Mouse (Mus musculus) c-Kit-positive CD71-positive TER-119-positive erythroid progenitor cells, embryonic 14.5 days (primary cell): Measurements from ENCODE around the gene 1600014C10Rik.
A peak's percentile ranks its signal among the peaks of the same experiment; 100 is the strongest.

ENCODE experiments used
- DNase-seq: peaks from one replicate; pipeline ENCODE4 v3.0.0-alpha.2; 2013; ENCODE audit warnings: low spot score

Gene 1600014C10Rik

DNA sequence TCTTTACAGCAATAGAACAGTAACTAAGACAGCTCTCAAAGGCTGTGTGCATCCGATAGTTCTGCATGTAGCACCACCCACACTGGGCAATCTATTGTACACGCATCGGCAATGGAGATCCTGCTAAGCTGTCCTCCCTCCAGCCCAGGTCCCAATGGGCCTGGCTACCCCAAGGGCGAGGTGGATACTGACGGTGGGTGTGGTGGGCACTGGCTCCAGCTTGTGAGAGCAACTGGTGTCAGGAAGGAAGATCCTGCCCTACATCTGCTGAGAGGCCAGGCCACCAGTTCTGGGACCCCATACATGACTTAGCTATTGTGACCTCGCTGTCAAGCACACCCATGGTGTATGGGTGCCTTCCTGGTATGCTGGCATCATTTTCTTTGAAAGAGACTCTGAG lies 32.7 kb downstream of the 1600014C10Rik start:
- no peak for DNase-seq

DNA sequence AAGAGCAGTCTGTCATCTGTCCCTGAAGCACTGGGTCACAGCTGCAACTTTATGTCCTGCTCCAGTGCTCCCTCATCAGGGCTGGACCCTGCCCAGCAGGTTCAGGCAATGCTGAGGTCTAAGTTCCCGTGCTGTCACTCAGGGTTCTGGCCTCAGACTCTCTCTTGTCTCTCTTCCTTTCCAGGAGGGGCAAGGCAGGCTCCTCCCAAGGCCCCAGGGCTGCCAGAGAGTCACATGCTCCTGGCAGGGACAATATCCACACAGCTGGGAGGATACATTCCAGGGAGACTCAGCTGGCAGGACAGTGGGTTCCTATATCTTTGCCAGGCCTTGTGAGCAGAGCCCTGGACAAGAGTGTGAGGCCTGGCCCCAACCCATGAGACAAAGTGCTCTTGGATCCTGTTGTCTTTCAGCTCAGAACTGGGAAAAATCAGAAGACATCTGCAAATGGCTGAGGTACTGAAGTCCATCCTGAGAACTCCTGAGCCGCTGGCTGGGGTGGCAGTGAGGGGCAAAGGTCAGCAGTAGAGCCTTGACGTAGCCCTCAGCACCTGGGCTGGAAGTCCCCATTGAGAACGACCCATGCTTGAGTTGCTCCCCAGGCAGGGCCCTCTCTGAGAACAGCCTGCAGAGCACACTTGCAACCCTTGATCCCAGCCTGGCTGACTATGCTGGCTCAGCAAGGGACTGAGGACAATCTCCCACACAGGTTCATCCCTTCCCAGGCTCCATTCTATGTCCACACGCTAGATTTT lies 34.6 kb downstream of the 1600014C10Rik start:
- DNase-seq, result no peak

DNA sequence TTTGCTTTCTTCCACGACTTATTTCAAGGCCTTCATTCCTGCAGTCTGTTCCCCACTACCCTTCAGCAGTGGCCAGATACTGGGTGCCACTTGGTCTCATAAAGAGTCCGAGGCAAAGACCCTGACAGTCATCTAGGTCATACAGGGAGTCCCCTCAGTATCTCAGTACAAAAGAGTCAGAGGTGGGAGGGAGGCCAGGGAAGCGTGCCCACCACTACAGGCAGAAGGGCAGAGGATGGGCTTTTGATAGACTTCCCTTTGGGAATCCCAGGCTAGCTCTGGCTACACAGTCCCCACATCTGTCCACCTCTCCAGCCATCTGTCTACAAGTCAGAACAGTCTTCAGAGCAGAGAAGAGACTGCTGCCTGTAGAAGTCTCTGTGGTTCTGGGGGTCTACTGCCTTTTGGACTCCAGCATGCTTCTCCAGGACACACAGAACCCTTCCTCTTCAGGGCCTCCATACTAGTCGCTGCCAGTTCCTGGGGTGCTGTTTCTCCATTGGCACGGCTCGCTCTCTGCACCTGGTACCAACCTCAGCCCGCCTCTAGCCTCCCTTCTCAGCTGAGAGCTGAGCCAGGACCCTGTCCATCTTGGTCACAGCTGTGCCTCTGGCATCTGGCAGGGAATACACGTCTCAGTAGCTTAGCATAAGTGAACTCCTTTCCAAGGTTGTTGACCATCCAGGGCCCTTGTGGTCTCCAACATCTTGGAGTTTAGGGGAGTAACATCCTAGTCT lies 35.8 kb downstream of the 1600014C10Rik start:
- DNase-seq, result no peak

DNA sequence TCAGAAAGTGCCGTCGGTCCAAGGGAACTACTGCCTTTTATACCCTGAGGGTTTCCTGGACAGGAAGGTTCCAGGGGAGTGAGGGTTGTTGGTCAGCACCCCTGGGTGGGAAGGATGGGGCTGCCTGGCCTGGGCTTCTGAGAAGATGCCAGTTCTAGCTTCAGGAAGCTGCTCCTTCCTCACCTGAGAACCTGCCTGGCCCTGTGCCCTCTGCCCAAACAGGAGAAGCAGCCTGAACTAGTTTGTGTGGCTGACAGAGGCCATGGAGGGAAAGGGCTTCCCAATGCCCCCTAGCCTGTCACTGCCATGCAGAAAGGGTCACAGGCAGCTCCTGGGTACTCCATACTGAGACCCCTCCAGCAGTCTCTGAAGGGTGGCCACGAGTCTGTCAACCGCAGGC lies 36.5 kb downstream of the 1600014C10Rik start:
- no peak for DNase-seq

DNA sequence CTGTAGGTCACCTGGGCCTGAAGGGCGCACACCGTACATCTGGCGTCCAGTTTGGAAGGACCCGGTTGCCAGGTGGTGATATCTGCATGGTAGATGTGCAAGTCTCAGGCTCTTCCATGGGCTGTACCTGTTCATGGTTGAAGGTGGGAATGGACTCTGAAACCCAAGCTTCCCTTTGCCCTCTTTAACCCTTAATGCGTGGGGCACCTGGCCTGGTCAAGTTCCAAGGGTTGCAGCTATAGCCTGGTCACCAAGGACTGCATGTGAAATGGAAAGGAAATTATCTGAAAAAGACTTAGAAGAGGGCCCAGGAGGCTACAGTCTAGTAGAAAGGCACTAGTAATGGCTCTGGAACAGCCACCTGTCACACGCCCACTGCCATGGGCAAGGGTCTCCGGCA lies 37.8 kb downstream of the 1600014C10Rik start:
- DNase-seq, result no peak

DNA sequence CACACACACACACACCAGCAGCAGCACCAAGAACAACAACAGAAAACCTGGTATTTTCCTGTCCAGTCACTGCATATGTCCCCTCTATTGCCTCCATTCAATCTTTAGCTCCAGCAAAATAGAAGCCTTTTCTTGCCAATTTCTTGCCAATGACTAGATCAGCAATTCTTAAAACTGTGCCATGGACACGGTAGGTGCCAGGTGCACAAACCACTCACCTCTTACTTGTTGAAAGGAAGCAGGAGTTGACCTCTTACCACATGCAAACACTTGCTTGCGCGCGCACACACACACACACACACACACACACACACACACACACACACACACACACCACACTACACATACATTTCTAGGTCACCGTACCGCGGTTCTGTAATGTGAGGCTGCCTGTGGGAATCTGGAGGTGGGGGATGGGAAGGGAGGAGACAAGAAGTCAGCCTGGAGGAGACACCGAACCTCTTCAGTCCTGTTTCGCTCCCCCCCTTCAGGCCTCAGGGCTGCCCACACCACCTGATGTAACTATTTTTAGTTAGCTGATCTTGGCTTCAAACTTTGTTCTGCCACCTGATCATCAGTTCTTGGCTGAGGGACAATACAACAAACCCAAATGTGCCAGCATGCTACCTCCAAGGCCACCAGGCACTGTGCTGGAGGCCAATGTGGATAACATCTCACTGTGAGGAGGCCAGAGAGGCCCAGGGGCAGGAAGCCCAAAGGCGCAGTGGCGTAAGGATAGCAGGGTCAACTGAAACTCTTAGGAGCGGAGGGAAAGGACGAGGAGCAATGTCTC lies 41.8 kb downstream of the 1600014C10Rik start:
- no peak for DNase-seq

DNA sequence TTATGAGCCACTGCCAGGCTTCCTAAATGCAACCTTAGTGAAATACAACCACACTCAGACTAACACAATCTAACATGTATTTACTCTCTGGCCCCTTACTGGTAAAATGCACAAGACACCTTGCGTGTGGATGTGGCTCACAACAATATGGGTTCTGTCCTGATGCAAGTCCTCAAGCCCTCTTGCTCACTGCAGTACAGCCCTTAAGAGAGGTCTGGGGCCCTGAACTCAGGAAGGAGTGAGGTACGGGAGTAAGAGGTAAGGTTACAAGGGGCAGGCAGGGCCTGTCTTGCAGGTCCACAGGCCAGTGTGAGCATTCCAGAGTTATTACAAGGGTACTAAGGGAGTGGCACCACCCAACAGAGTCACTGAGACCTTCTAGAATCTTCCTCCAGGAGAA lies 43.2 kb downstream of the 1600014C10Rik start:
- no peak for DNase-seq

DNA sequence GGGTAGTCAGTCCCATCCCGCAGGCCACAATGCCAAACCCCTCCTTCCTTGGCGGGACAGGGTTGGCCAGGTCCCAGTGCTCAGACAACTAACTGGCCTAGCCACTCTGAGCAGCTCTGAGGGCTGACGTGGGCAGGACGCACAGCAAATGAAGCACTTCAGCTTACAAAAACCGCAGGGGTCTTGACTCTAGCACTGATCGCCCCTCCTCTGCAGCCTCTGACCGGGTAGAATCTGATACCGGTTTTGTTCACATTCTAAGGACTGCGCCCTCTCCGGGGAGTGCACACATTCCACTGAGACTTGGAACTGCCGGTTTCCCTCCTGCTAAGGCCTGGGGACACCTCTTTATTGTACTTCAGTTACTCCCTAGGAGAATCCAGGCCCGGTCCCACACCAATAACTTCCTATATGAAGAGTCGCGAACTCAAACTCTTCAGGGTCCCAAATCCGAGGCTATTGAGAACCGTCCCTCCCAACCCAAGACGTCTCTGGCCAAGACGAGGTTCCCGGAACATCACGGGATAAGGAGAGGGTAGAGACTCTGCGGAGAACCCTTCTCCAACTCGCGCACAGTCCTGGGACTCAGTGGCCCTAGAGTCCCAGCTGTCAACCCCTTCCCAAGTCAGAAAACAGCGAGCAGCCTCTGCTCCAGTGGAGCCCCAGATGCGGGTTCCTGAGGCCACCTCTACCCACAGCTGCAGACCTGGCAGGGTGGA lies 44.3 kb downstream of the 1600014C10Rik start:
- DNase-seq, result no peak

DNA sequence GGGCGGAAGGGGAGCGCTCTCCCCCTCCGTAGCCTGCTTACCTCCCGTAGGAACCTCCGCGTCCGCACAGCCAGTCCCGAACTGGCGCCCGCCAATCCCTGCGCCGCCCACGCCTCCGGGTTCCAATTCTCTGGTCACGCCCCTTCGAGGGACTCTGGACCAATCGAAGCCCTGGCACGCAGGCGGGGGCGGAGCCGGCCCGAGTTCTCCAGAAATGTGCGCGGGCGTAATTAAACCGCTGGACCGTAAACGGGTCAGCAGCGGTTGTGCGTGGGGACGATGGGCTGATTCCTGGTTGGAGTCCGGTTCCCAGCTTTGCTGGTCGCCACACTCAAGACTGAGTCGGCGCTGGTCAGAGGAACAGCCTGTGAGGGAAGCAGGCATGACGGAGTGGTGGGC lies 44.9 kb downstream of the 1600014C10Rik start, which contains the start of gene Plekhf1:
Gene Plekhf1 (minus strand): TSS at position 117 of the 399 bp plus-strand sequence.
- DNase-seq, result peak; percentile 80

DNA sequence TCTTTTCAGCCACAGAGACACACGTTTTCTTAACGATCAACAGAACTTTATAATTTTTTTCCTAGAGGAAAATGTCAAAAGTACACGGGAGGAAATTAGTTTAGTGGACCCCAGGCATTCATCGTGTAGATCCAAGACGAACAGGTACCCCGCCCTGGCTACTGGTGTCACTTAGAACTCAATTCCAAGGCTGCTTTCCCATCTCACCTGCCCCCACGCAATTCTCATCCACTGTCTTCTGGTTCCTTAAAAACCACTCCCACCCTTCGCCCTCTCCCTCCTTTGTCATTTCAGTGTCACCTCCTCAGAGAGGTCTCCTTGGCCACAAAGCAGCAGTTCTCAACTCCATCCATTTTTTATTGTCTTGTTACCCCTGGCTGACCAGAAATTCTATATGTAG lies 45.3 kb downstream of the 1600014C10Rik start:
- DNase-seq, result no peak

DNA sequence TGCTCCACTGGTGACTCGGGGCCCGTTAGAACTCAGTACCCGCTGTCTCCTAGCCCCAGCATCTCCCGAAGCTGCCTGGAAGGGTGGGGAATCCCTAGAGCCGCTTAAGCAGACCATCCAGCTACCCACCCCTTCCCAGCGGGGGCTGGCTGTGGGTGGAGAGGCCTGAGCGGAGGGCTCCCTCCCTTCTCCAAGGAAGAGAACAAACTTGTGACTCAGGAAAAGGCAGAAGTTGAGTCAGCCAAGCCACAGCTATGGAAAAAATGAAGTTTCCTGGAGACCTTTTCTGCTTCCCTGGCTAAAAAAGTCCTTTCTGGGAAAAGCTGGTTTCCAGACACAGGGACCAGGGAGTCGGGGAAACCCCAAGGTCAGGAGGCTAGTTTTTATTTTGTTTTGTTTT lies 47.3 kb downstream of the 1600014C10Rik start:
- DNase-seq, result no peak

DNA sequence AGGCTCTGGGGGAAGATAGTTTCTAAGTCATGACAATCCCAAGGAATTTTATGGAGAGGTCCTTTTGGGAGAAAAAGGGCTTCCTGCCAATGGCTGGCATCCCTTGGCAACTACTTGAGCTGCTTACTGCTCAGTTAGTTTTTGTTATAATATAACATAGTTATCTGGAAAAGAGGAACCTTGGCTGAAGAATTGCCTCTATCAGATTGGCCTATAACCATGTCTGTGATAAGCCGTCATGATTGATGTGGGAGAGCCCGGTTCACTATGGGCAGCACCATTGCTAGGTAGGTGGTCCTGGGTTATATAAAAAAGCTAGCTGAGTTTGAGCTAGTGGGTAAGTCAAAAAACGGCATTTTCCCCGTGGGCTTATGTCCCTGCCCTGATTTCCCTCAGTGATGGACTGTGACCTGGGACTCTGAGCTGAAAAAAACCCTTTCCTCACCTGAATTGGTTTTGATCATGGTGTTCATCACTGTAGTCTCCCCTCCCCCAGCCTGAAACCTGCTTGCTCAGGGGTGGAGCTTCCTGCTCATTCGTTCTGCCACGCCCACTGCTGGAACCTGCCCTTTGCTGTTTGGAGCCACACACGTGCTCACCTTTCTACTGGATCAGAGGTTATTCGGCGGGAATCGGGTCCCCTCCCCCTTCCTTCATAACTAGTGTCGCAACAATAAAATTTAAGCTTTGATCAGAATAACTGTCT lies 53.5 kb downstream of the 1600014C10Rik start:
- no peak for DNase-seq

DNA sequence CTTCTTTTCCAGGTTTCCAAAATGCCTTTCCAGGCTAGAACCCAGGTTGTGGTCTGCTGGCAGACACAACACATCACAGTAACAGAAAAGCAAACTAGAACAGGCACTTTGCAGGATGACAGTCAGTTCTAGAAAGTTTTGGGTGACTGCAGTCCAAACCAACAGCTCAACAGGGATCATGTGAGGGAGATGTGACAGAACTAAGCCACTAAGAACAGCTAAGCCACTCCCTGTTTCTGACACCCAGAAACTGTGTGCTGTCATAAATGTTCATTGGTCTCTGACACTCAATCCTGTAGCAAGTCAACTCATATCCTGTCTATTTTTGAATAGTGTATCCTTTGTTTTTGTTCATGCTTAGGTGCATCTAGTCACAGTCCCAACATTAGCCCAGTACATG lies 54.1 kb downstream of the 1600014C10Rik start:
- DNase-seq, result no peak

DNA sequence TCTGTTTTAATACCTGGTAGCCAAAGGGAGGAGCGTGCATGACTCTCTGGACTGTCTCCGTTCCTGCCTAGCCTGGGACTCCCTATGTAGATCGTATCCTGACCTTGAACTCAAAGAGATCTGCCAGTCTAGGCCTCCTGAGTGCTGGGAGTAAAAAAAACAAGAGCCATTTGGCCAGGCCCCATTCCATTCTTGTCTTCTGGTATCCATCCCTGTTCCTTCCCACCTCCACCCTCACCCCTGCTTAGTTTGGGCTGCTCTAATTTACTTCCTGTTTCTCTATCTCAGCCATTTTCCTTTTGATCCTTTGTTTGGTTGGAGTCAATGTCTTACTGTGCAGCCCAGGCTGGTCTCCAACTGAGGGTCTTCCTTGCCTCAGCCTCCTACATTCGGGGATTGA lies 59.4 kb downstream of the 1600014C10Rik start:
- no peak for DNase-seq
